Mouse (Mus musculus) midbrain, embryonic 15.5 days (tissue): ENCODE measurements around the gene Gm12216. TPM values are rescaled to one million over a fixed set of nuclear protein-coding genes. Genes with fewer than 3 reads are reported as not detected.

Experiments
- ATAC-seq: fragments of 200-750 bp; cut with Nextera tagmentation; replicated peaks from 2 replicates; pipeline ENCODE4 v1.8.0; 2017; ENCODE audit warnings: moderate TSS enrichment
- H3K27ac ChIP-seq: fragments of 300-500 bp; sonication (generic); 2 replicates; pipeline ENCODE4 v1.5.1; 2015; ENCODE audit warnings: mild to moderate bottlenecking, inconsistent platforms
- H3K27me3 ChIP-seq: fragments of 300-500 bp; sonication (generic); replicated peaks from 2 replicates; pipeline ENCODE4 v1.6.1; 2015; ENCODE audit warnings: inconsistent platforms
- H3K36me3 ChIP-seq: fragments of 300-500 bp; sonication (generic); replicated peaks from 2 replicates; pipeline ENCODE4 v1.6.1; 2015; ENCODE audit warnings: inconsistent platforms
- H3K4me1 ChIP-seq: fragments of 300-500 bp; sonication (generic); 2 replicates; pipeline ENCODE4 v1.6.1; 2015; ENCODE audit warnings: inconsistent platforms
- H3K4me2 ChIP-seq: fragments of 300-500 bp; sonication (generic); 2 replicates; pipeline ENCODE4 v1.6.1; 2015; ENCODE audit warnings: inconsistent platforms, mild to moderate bottlenecking, moderate library complexity
- H3K4me3 ChIP-seq: fragments of 300-500 bp; sonication (generic); 2 replicates; pipeline ENCODE4 v1.5.1; 2015; ENCODE audit warnings: mild to moderate bottlenecking, inconsistent platforms
- H3K9ac ChIP-seq: fragments of 300-500 bp; sonication (generic); 2 replicates; pipeline ENCODE4 v1.6.1; 2015; ENCODE audit warnings: mild to moderate bottlenecking, inconsistent platforms
- H3K9me3 ChIP-seq: fragments of 300-500 bp; sonication (generic); 2 replicates; pipeline ENCODE4 v1.6.1; 2016; ENCODE audit warnings: inconsistent platforms
- WGBS: fragments of 180-500 bp; shearing (Covaris S2); methylation state at CpG from one replicate; pipeline ENCODE4 v1.1.7; 2015; ENCODE audit warnings: mixed read lengths; 5-methylcytosine and 5-hydroxymethylcytosine counted together
- polyA plus RNA-seq: library from polyadenylated mRNA; unstranded; fragments of >200 nt; fragmentation: Nextera tagmentation; extraction: Ambion mirVana; gene quantifications from 2 replicates; pipeline ENCODE4 v1.2.1, GENCODE M21; 2015

The Gm12216 gene
- polyA plus RNA-seq, 1 experiment from 2014 or later = 0.26 TPM

- Histone ChIP-seq H3K4me3 (no peak overlapping the region), H3K4me1 (no peaks in the 10 kb centered on the region), H3K27me3 (no peaks in the 10 kb centered on the region), H3K9me3 (no peaks in the 10 kb centered on the region), H3K4me2 (no peak overlapping the region), H3K36me3 (no peaks in the 10 kb centered on the region), H3K9ac (no peak overlapping the region), H3K27ac (no peak overlapping the region)
- ATAC-seq = no peak
- WGBS = 85% methylated on average over 16 of the region's 16 CpGs
Observed at GRCm38 (mm10) chr11:53813001-53813868, 45.8 kb downstream of the Gm12216 start.

- Histone ChIP-seq H3K4me3 (no peak overlapping the region), H3K9me3 (no peaks in the 10 kb centered on the region), H3K9ac (no peak overlapping the region), H3K27me3 (no peaks in the 10 kb centered on the region), H3K36me3 (no peaks in the 10 kb centered on the region), H3K4me1 (no peaks in the 10 kb centered on the region), H3K4me2 (no peak overlapping the region), H3K27ac (no peak overlapping the region)
- 83% methylated on average over 3 of the region's 3 CpGs for WGBS
- no peak for ATAC-seq
Observed at GRCm38 (mm10) chr11:53811312-53811711, 47.7 kb downstream of the Gm12216 start.

GRCm38 (mm10) chr11:53810749-53811148, 48.3 kb downstream of the Gm12216 start:
- no peak for ATAC-seq

GRCm38 (mm10) chr11:53810156-53810555, 48.9 kb downstream of the Gm12216 start:
- Histone ChIP-seq H3K9me3 (no peaks in the 10 kb centered on the region), H3K27me3 (no peaks in the 10 kb centered on the region), H3K4me2 (no peak overlapping the region), H3K36me3 (no peaks in the 10 kb centered on the region), H3K27ac (no peak overlapping the region), H3K4me3 (no peak overlapping the region), H3K4me1 (no peaks in the 10 kb centered on the region), H3K9ac (no peak overlapping the region)
- ATAC-seq = no peak
- 57% methylated on average over 5 of the region's 5 CpGs for WGBS

More at GRCm38 (mm10) chr11:53810749-53811148, 48.3 kb downstream of the Gm12216 start:
- no peaks in the 10 kb centered on the region for H3K4me1 ChIP-seq
- 87% methylated on average over 2 of the region's 2 CpGs for WGBS
- H3K9me3 ChIP-seq = no peaks in the 10 kb centered on the region
- no peaks in the 10 kb centered on the region for H3K27me3 ChIP-seq
- H3K4me2 ChIP-seq = no peak overlapping the region
- no peak overlapping the region for H3K9ac ChIP-seq
- H3K36me3 ChIP-seq = no peaks in the 10 kb centered on the region
- H3K27ac ChIP-seq = no peak overlapping the region
- no peak overlapping the region for H3K4me3 ChIP-seq

- H3K4me3 ChIP-seq = no peak overlapping the region
- H3K36me3 ChIP-seq = no peaks in the 10 kb centered on the region
- 50% methylated on average over 5 of the region's 5 CpGs for WGBS
- no peaks in the 10 kb centered on the region for H3K9me3 ChIP-seq
- no peak overlapping the region for H3K4me2 ChIP-seq
- no peak overlapping the region for H3K27ac ChIP-seq
- H3K4me1 ChIP-seq = no peaks in the 10 kb centered on the region
- ATAC-seq = no peak
- no peaks in the 10 kb centered on the region for H3K27me3 ChIP-seq
- H3K9ac ChIP-seq = no peak overlapping the region
Observed at GRCm38 (mm10) chr11:53809354-53809753, 49.7 kb downstream of the Gm12216 start.

GRCm38 (mm10) chr11:53805786-53806185, 53.3 kb downstream of the Gm12216 start:
- Histone ChIP-seq H3K4me3 (no peak overlapping the region), H3K36me3 (no peaks in the 10 kb centered on the region), H3K27me3 (no peaks in the 10 kb centered on the region), H3K27ac (no peak overlapping the region), H3K9ac (no peak overlapping the region), H3K4me1 (no peaks in the 10 kb centered on the region), H3K4me2 (no peak overlapping the region), H3K9me3 (no peaks in the 10 kb centered on the region)
- ATAC-seq = no peak
- WGBS = 68% methylated on average over 9 of the region's 9 CpGs

GRCm38 (mm10) chr11:53804569-53805344, 54.3 kb downstream of the Gm12216 start:
- no peak overlapping the region for H3K9ac ChIP-seq
- H3K4me1 ChIP-seq = no peaks in the 10 kb centered on the region
- no peak for ATAC-seq
- H3K9me3 ChIP-seq = no peaks in the 10 kb centered on the region
- no peak overlapping the region for H3K27ac ChIP-seq
- 85% methylated on average over 14 of the region's 14 CpGs for WGBS
- H3K36me3 ChIP-seq = no peaks in the 10 kb centered on the region
- no peak overlapping the region for H3K4me2 ChIP-seq
- H3K4me3 ChIP-seq = no peak overlapping the region
- no peaks in the 10 kb centered on the region for H3K27me3 ChIP-seq

- Histone ChIP-seq H3K27ac (no peak overlapping the region), H3K4me2 (no peak overlapping the region), H3K9ac (no peak overlapping the region), H3K4me3 (no peak overlapping the region), H3K36me3 (no peaks in the 10 kb centered on the region), H3K27me3 (no peaks in the 10 kb centered on the region), H3K4me1 (no peaks in the 10 kb centered on the region), H3K9me3 (no peaks in the 10 kb centered on the region)
- no peak for ATAC-seq
- 94% methylated on average over 6 of the region's 6 CpGs for WGBS
Observed at GRCm38 (mm10) chr11:53803494-53803893, 55.6 kb downstream of the Gm12216 start.

GRCm38 (mm10) chr11:53803093-53803492, 56.0 kb downstream of the Gm12216 start:
- H3K27ac ChIP-seq = no peak overlapping the region
- H3K4me3 ChIP-seq = no peak overlapping the region
- no peak for ATAC-seq
- no peaks in the 10 kb centered on the region for H3K9me3 ChIP-seq
- no peak overlapping the region for H3K4me2 ChIP-seq
- no peaks in the 10 kb centered on the region for H3K36me3 ChIP-seq
- no peak overlapping the region for H3K9ac ChIP-seq
- no peaks in the 10 kb centered on the region for H3K27me3 ChIP-seq
- WGBS = 84% methylated on average over 12 of the region's 12 CpGs
- H3K4me1 ChIP-seq = no peaks in the 10 kb centered on the region

- H3K4me3 ChIP-seq = no peak overlapping the region
- no peaks in the 10 kb centered on the region for H3K36me3 ChIP-seq
- 95% methylated on average over 5 of the region's 5 CpGs for WGBS
- no peaks in the 10 kb centered on the region for H3K27me3 ChIP-seq
- no peak for ATAC-seq
- H3K9ac ChIP-seq = no peak overlapping the region
- H3K9me3 ChIP-seq = no peaks in the 10 kb centered on the region
- H3K4me1 ChIP-seq = peaks cover 10% of the 10 kb centered on the region
- H3K4me2 ChIP-seq = no peak overlapping the region
- no peak overlapping the region for H3K27ac ChIP-seq
Observed at GRCm38 (mm10) chr11:53800975-53801374, 58.1 kb downstream of the Gm12216 start.

GRCm38 (mm10) chr11:53800036-53800435, 59.0 kb downstream of the Gm12216 start:
- ATAC-seq = no peak
- Histone ChIP-seq H3K27me3 (no peaks in the 10 kb centered on the region), H3K4me1 (peaks cover 11% of the 10 kb centered on the region), H3K9ac (no peak overlapping the region), H3K4me3 (no peak overlapping the region), H3K4me2 (no peak overlapping the region), H3K36me3 (no peaks in the 10 kb centered on the region), H3K9me3 (no peaks in the 10 kb centered on the region), H3K27ac (no peak overlapping the region)
- 54% methylated on average over 4 of the region's 4 CpGs for WGBS

- no peaks in the 10 kb centered on the region for H3K27me3 ChIP-seq
- H3K27ac ChIP-seq = no peak overlapping the region
- no peaks in the 10 kb centered on the region for H3K36me3 ChIP-seq
- H3K4me1 ChIP-seq = peaks cover 11% of the 10 kb centered on the region
- no peak overlapping the region for H3K4me3 ChIP-seq
- no peaks in the 10 kb centered on the region for H3K9me3 ChIP-seq
- no peak for ATAC-seq
- 94% methylated on average over 10 of the region's 10 CpGs for WGBS
- H3K4me2 ChIP-seq = no peak overlapping the region
- no peak overlapping the region for H3K9ac ChIP-seq
Observed at GRCm38 (mm10) chr11:53798041-53798711, 60.9 kb downstream of the Gm12216 start.
